Mouse (Mus musculus): Measurements from ENCODE around the gene Fut11.

DNA sequence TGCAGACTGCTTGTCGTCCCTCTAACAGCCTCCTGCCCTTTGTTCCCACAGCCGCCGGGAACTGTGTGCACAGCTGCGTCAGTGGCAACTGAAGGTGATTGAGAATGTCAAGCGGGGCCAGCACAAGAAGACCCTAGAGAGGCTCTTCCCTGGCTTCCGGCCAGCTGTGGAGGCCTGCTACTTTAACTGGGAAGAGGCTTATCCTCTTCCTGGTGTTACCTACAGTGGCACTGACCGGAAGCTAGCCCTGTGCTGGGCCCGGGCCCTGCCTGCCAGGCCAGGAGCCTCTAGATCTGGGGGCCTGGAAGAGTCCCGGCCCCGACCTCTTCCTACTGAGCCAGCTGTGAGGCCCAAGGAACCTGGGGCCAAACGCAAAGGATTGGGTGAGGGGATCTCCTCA lies 19.1 kb downstream of the Fut11 start:
- TF ChIP-seq CTCF (IDR thresholded peaks at IDR 0.05; ENCODE audit: low read depth, low read length), result no peak
- TF ChIP-seq GATA1 (IDR thresholded peaks at IDR 0.05; ENCODE audit: borderline replicate concordance, low read length), result no peak
- TF ChIP-seq GATA2 (IDR thresholded peaks at IDR 0.05; ENCODE audit: borderline replicate concordance, low read depth, low read length), result no peak
- no peak for TF ChIP-seq TAL1 (conservative IDR thresholded peaks at IDR 0.05; ENCODE audit: low read depth, low read length)
- TF ChIP-seq POLR2AphosphoS5 (IDR thresholded peaks at IDR 0.05; ENCODE audit: insufficient replicate concordance, low read depth, low read length), result no peak

All from G1E (cell line).